Mouse (Mus musculus) T-helper 2 cell (primary cell): ENCODE results near the gene Clint1.

Experiments used
- in situ Hi-C: fragments of 300-600 bp; cut with MboI, MseI; formaldehyde crosslinking; loops from one replicate; pipeline ENCODE4 v1.15.1; 2025; ENCODE audit warnings: high pct_unique_total_duplicates

The Clint1 gene

DNA sequence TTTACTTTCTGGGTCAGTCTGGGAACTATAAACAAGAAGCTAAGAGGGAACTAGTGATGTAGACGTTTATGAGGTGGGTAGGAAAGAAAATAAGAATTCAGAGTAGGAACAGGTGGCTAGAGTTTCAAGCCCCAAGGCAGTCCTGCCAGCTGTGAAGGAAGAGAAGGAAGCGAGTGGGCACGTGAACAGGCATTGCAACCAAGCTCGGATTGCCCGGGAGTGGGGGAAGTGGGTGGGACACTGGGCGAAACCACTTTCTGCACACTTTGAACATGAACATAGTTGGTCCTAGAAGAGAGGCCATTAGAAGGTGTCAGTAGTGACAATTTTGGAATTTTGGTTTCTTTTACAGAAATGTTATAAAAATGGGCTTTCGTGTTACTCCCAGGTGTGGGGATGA, 4.3 kb upstream of the Clint1 start:
- in situ Hi-C loops: no loop called here

DNA sequence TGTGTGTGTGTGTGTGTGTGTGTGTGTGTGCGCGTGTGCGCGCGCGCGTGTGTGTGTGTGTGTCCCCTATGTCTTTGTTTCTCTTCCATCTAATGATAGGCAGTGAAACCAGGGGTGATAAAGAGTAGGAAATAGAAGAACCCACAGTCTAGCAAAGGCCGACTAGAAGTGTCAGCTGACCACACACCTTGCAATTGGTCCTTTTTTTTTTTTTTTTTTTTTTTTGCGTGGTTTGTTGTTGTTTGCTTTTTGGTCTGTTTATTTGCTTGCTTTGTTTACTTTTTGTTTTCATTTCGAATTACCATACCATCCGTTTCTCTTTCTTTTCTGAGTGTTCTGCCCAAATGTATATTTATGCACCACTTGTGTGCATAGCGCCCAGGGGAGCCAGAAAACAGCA, 3.6 kb upstream of the Clint1 start:
- in situ Hi-C loops: no loop called here

DNA sequence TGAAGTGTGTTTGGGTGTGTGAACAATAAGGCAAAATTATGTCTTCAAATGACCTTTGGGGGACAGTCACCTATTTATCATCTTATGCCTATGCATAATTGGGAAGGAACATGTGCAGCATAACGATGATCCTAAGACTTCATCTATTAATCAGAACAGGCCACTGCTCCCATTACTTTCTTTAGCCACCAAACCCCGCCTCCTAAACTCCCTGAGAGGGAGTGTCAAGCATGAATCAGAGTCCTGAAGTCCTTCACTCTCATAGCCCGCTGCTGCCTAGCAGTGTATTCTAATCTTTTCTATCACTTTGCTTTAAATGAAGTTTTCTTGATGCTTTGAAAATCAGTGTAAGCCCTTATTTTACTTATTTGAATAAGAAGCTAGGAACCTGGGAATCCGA, 2.6 kb upstream of the Clint1 start:
- in situ Hi-C loops: no loop called here

GRCm38 (mm10) chr11:45849859-45850258, 2.0 kb upstream of the Clint1 start:
- in situ Hi-C loops: no loop called here

GRCm38 (mm10) chr11:45850317-45850716, 1.5 kb upstream of the Clint1 start:
- in situ Hi-C loops: no loop called here

DNA sequence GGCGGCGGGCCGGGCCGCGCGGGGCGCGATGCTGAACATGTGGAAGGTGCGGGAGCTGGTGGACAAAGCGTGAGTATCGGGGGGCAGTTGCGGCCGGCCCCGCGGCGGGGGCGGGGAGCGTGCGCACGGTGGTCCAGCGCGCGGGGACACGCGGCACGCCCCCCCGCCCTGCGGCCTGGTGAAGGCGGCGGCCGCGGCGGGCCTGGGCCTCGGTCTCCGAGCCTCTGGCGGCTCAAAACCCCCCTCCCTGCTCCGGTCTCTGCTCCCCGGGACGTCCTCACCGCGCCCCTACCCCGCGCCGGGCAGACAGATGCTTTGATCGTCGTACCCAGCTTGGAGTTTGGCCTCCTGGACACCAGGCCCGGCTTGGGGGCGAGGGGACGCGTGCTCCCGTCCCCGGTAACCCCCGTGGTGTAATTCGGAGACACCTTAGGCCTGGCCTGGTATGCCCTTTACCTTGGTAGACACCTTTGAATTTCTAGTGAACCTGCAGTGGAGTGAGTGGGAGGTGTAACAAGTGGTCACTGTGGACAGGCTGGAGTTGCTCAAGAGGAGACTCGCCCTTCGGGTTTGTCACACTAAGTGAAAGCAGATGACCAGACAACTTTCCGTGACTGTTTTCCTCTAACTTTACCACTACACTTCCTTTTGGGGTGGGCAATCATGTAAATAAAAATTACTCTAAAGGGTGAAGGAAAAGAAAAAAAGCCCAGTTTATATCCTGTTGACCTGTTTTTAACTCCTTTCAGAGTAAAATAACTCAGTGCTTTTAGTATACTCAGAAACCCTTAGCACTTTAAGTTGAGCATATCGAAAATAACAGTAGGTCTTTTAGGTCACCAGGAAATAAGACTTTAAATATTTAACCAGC, 508 bp downstream of the Clint1 start:
- in situ Hi-C loops: no loop called here

DNA sequence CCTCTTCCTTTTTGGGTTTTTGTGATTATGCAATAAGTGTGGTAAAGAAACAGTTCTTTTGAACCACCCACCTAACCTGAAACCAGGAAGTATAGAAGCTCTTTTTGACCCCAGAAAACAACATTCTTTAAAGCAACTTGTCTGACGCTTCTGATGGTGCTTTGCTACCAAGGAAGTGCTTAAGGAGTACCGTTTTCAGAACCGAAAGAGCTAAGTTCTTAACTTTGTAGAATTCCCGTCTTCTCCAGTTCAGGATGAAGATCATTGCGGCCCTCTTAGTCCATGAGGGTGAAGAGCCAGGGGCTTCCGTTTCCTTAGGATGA, 1.1 kb downstream of the Clint1 start:
- in situ Hi-C loops: no loop called here

GRCm38 (mm10) chr11:45853916-45854315, 2.1 kb downstream of the Clint1 start:
- in situ Hi-C loops: no loop called here

GRCm38 (mm10) chr11:45854381-45854780, 2.5 kb downstream of the Clint1 start:
- in situ Hi-C loops: no loop called here

GRCm38 (mm10) chr11:45855407-45856148, 3.7 kb downstream of the Clint1 start:
- in situ Hi-C loops: no loop called here

DNA sequence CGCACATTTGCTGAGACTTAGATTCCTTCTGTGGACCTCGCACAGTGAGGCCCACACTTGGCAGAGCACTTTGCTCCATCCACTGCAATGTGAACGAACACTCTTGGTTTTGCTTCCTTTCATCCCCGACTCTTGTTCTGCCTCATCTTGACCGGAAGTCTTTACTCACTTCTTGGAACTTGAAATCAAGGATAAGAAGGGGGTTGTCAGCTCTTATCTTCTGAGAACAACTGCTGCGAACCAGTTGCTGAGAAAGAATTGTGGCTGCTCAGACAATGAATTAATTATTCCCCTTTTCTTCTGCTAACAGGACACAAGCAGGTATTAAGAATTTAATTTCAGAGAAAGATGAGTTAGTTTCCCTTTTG, 4.3 kb downstream of the Clint1 start:
- in situ Hi-C loops: no loop called here

DNA sequence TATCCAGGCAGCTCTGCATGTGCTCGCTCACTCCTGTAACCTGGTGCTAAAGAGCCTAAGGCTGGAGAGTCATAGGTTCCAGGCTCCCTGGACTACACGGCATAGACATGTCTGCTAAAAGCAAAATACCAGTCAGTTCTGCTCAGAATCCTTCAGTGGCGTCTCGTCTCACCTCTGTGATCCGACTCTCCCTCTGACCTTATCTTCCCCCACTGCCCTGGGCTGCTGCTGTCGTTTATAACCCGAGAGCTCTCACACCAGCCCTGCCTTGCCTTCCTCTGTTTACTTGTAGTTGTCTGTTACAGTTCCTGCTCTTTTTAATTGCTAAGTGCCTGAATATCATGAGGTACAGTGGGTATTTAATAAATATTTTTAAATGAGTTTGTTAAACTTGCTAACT, 9.5 kb downstream of the Clint1 start:
- in situ Hi-C loops: no loop called here

- in situ Hi-C loops: no loop called here
Observed at GRCm38 (mm10) chr11:45864409-45864808, 12.6 kb downstream of the Clint1 start.

GRCm38 (mm10) chr11:45865861-45866260, 14.0 kb downstream of the Clint1 start:
- in situ Hi-C loops: no loop called here

GRCm38 (mm10) chr11:45866534-45866933, 14.7 kb downstream of the Clint1 start:
- in situ Hi-C loops: no loop called here

- in situ Hi-C loops: loop anchor here (5.0 to 10.0 kb wide), 2 partner anchors 81 to 229 kb away; no protein-coding TSS in a partner anchor
Observed at GRCm38 (mm10) chr11:45873666-45874065, 21.8 kb downstream of the Clint1 start.

- in situ Hi-C loops: loop anchor here (5.0 to 10.0 kb wide), 2 partner anchors 82 to 229 kb away; no protein-coding TSS in a partner anchor
Observed at GRCm38 (mm10) chr11:45874251-45874650, 22.4 kb downstream of the Clint1 start.

GRCm38 (mm10) chr11:45875351-45875935, 23.6 kb downstream of the Clint1 start:
- in situ Hi-C loops: loop anchor here (10.0 kb wide), 1 partner anchor 231 kb away; no protein-coding TSS in a partner anchor

GRCm38 (mm10) chr11:45876036-45876435, 24.2 kb downstream of the Clint1 start:
- in situ Hi-C loops: loop anchor here (10.0 kb wide), 1 partner anchor 231 kb away; no protein-coding TSS in a partner anchor

DNA sequence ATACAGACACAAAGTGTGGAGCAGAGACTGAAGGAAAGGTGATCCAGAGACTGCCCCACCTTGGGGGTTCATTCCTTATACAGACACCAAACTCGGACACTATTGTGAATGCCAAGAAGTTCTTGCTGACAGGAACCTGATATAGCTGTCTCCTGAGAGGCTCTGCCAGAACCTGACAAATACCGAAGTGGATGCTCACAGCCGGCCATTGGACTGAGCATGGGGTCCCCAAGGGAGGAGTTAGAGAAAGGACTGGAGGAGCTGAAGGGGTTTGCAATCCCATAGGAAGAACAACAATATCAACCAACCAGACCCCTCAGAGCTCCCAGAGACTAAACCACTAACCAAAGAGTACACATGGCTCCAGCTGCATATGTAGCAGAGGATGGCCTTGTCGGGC, 27.5 kb downstream of the Clint1 start:
- in situ Hi-C loops: loop anchor here (10.0 kb wide), 1 partner anchor 235 kb away; no protein-coding TSS in a partner anchor

DNA sequence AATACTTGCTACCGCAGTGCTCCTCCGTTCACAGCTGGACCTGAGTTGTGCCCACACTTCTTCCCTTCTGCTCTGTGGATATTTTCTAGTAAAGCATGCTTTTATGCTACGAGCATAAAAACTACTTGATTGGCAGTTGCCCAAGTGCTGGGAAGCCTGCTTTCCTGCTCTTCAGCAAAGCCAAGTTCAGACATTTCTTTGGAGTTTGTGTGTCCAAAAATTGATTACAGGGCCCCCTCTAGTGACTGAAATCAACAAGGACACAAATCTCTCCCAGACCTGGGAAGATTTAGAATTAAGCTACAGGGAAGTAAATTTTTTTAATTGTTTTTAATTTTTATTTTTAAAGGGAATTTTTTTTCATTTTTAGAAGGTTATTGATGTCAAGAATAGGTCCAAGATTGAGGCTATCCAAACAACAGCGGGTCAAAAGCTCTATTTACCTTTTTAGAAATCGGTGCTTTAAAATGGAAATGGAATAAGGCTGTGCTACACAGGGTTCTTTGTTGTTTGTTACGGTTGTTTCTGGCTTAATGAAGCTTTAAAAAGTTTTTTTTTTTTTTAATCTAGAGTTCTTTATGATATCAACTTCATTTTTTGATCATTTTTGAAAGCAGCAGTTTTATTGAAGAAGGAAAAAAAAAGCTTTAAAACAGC, 29.3 kb downstream of the Clint1 start:
- in situ Hi-C loops: loop anchor here (10.0 kb wide), 1 partner anchor 1926 kb away; no protein-coding TSS in a partner anchor

DNA sequence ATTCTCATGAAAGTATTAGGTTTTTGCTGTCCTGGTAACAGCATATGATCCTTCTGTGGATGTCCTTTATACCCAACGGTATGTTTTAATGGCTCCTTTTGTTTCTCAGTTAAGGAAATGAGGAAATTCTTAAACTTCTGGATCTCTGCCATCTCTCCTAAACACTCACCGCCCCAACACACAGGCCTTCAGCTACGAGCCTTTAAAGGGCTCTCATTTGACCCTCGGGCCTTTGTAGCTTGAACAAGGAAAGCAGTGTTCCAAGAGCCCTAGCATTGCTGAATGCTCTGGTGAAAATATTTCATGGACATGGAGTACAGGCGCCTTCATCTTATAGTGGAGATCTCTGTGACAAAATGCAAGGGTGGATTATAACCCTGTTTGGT, 29.8 kb downstream of the Clint1 start:
- in situ Hi-C loops: loop anchor here (10.0 kb wide), 1 partner anchor 1927 kb away; no protein-coding TSS in a partner anchor
